Mouse (Mus musculus): ENCODE data around the gene Tmod2.

DNA sequence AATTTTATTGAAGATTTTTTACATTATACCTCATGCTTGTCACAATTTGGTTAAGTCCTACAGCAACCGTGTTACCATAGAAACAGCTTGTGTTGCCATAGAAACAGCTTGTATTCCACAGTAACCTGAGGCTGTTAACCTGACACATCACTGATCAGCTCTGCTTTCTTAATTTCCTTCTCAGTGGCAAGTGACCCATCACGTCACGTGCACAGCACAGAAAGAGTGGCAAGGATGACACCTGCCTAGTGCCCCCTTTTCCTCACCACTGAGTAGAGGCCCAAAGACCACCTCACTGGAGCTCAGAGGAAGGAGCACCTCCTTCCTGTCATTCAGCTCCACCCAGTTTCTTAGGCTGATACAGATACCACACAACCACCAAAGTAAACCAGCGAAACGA, 17.6 kb downstream of the Tmod2 start:
- no peak for TF ChIP-seq CTCF (IDR thresholded peaks at IDR 0.05; ENCODE audit: control insufficient read depth, insufficient read depth, insufficient read length)
- no peak for TF ChIP-seq MAX (IDR thresholded peaks at IDR 0.05)
- TF ChIP-seq CEBPB (IDR thresholded peaks at IDR 0.05; ENCODE audit: low read depth): no peak
- no peak for TF ChIP-seq MYOD1 (IDR thresholded peaks at IDR 0.05; ENCODE audit: control insufficient read depth, insufficient read length, low read depth)

Data from C2C12 (cell line).